In the genomic region with DNA sequence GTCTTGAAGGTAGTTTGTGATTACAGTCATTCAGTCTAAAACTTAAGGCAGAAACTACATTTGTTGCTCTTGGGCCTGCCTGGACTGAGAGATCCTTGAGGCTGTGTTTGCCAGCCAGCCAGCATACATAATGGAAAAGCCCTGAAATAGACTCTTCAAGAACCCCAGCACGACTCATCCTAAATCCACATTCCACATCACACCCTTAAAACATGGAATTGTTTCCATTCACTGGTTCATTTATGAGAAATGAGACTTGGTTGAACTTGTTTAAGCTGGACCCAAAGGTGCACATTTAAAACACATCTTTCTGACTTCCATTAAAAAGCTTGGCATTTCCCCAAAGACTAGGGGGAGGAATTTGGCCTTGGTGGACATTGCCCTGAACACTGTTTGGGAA, we compare ENCODE assay signal across 14 mouse cellular contexts.
"Had no signal": no experiment of that assay in that cellular context is flagged by ENCODE, and none has a peak within 500 bp of the region (broad histone marks: within the 10 kb centered on the region; RNA-seq: fewer than 3 reads in every experiment).

No protein-coding gene starts in this region.

- ATAC-seq: intestine, embryonic 15.5 days had no signal

- H3K4me2 ChIP-seq: intestine, embryonic 15.5 days; kidney, embryonic 15.5 days; limb, embryonic 12.5 days; limb, embryonic 15.5 days; liver, embryonic 13.5 days; midbrain, embryonic 11.5 days had no signal

- H3K4me3 ChIP-seq: intestine, embryonic 15.5 days; kidney, embryonic 15.5 days; limb, embryonic 12.5 days; limb, embryonic 15.5 days; liver, embryonic 13.5 days had no signal

- H3K27ac ChIP-seq: intestine, embryonic 15.5 days; kidney, embryonic 15.5 days; limb, embryonic 12.5 days; limb, embryonic 15.5 days; liver, embryonic 13.5 days had no signal

- DNase-seq: kidney, postnatal 14 days; left cerebral cortex, postnatal 4 days; liver, embryonic 13.5 days; lung, adult 2 months; lung, postnatal 14 days; lung, postnatal 4 days; midbrain, embryonic 14.5 days; thymus, adult 18-20 months; thymus, postnatal 36 days had no signal

- H3K36me3 ChIP-seq: intestine, embryonic 15.5 days; kidney, embryonic 15.5 days; limb, embryonic 12.5 days; limb, embryonic 15.5 days; liver, embryonic 13.5 days had no signal

- H3K4me1 ChIP-seq: intestine, embryonic 15.5 days; kidney, embryonic 15.5 days; limb, embryonic 12.5 days; limb, embryonic 15.5 days; liver, embryonic 13.5 days had no signal

- H3K9ac ChIP-seq: intestine, embryonic 15.5 days; kidney, embryonic 15.5 days; limb, embryonic 12.5 days; limb, embryonic 15.5 days; liver, embryonic 13.5 days had no signal

- H3K9me3 ChIP-seq: intestine, embryonic 15.5 days; kidney, embryonic 15.5 days; limb, embryonic 12.5 days; limb, embryonic 15.5 days; liver, embryonic 13.5 days had no signal

- H3K27me3 ChIP-seq: intestine, embryonic 15.5 days; kidney, embryonic 15.5 days; limb, embryonic 12.5 days; limb, embryonic 15.5 days; liver, embryonic 13.5 days had no signal
